Mouse (Mus musculus) heart, postnatal 36 days (tissue): ENCODE data around the gene Klhl10. TPM values are rescaled to one million over a fixed set of nuclear protein-coding genes. Genes with fewer than 3 reads are reported as not detected.

Experiments
- DNase-seq, 2 experiments: peaks; one replicate each; pipeline ENCODE4 v3.0.0; 2021 to 2022
- intact Hi-C: fragments of 180-260 bp; cut with DNase I; formaldehyde crosslinking; loops from one replicate; pipeline ENCODE4 v1.15.1; 2025
- total RNA-seq, 2 experiments: library from RNA; stranded (reverse); gene quantifications; 2 replicates each; pipeline ENCODE4 v1.2.3; 2021

Gene Klhl10
- total RNA-seq, result under 1 TPM; 0.86 to 0.92 TPM

GRCm38 (mm10) chr11:100441797-100442196 lies at the start of gene Klhl10, which contains the start of gene Nt5c3b:
Gene Klhl10 (plus strand): TSS chr11:100441917.
Gene Nt5c3b (minus strand): TSS chr11:100441808.
- no peak for DNase-seq
- intact Hi-C loops, result loop anchor here (1.0 to 2.0 kb wide), 2 partner anchors 27 to 31 kb away; partner anchors contain the start of genes Klhl11 and P3h4

GRCm38 (mm10) chr11:100392958-100393357 lies 48.8 kb upstream of the Klhl10 start:
- DNase-seq, result no peak
- intact Hi-C loops, result loop anchor here (10.0 kb wide), 1 partner anchor 572 kb away; no protein-coding TSS in a partner anchor

GRCm38 (mm10) chr11:100393733-100394132 lies 48.0 kb upstream of the Klhl10 start:
- intact Hi-C loops, result loop anchor here (10.0 kb wide), 1 partner anchor 571 kb away; no protein-coding TSS in a partner anchor
- peak; percentile 44 to 62 for DNase-seq

GRCm38 (mm10) chr11:100394353-100395074 lies 47.2 kb upstream of the Klhl10 start:
- intact Hi-C loops, result loop anchor here (10.0 kb wide), 1 partner anchor 570 kb away; no protein-coding TSS in a partner anchor
- DNase-seq, result no peak

GRCm38 (mm10) chr11:100395200-100395599 lies 46.5 kb upstream of the Klhl10 start:
- peak; percentile 79 to 82 for DNase-seq
- intact Hi-C loops, result loop anchor here (10.0 kb wide), 1 partner anchor 570 kb away; no protein-coding TSS in a partner anchor

- DNase-seq, result peak; percentile 42 to 66
- intact Hi-C loops, result loop anchor here (2.0 to 10.0 kb wide), 2 partner anchors 19 to 569 kb away; partner anchors contain the start of genes Fkbp10 and P3h4
Measured at GRCm38 (mm10) chr11:100395861-100396631, 45.7 kb upstream of the Klhl10 start.

GRCm38 (mm10) chr11:100396886-100397599 lies 44.7 kb upstream of the Klhl10 start:
- DNase-seq, result peak in 1 of 2 experiments; percentile 75
- intact Hi-C loops, result loop anchor here (1.0 to 10.0 kb wide), 3 partner anchors 9 to 568 kb away; partner anchors contain the start of genes Fkbp10 and P3h4

- DNase-seq, result peak; percentile 99
- intact Hi-C loops, result loop anchor here (1.0 to 10.0 kb wide), 3 partner anchors 9 to 567 kb away; partner anchors contain the start of genes Fkbp10 and P3h4
Measured at GRCm38 (mm10) chr11:100397600-100398389, 43.9 kb upstream of the Klhl10 start, which contains the start of gene Jup. Gene Jup (minus strand): TSS chr11:100397763.

GRCm38 (mm10) chr11:100398517-100398916 lies 43.2 kb upstream of the Klhl10 start:
- DNase-seq, result no peak
- intact Hi-C loops, result loop anchor here (10.0 kb wide), 1 partner anchor 566 kb away; no protein-coding TSS in a partner anchor

- intact Hi-C loops, result loop anchor here (10.0 kb wide), 1 partner anchor 565 kb away; no protein-coding TSS in a partner anchor
- no peak for DNase-seq
Measured at GRCm38 (mm10) chr11:100399320-100399719, 42.4 kb upstream of the Klhl10 start.

- no peak for DNase-seq
- intact Hi-C loops, result loop anchor here (10.0 kb wide), 1 partner anchor 565 kb away; no protein-coding TSS in a partner anchor
Measured at GRCm38 (mm10) chr11:100399727-100400538, 41.8 kb upstream of the Klhl10 start.

- intact Hi-C loops, result no loop called here
- no peak for DNase-seq
Measured at GRCm38 (mm10) chr11:100400842-100401241, 40.9 kb upstream of the Klhl10 start.

GRCm38 (mm10) chr11:100402240-100402639 lies 39.5 kb upstream of the Klhl10 start:
- peak in 1 of 2 experiments; percentile 63 for DNase-seq
- intact Hi-C loops, result loop anchor here (2.0 kb wide), 1 partner anchor 15 kb away; no protein-coding TSS in a partner anchor

- no peak for DNase-seq
- intact Hi-C loops, result loop anchor here (2.0 kb wide), 1 partner anchor 16 kb away; no protein-coding TSS in a partner anchor
Measured at GRCm38 (mm10) chr11:100402682-100403081, 39.0 kb upstream of the Klhl10 start.

GRCm38 (mm10) chr11:100403445-100404134 lies 38.1 kb upstream of the Klhl10 start:
- intact Hi-C loops, result loop anchor here (2.0 kb wide), 1 partner anchor 17 kb away; no protein-coding TSS in a partner anchor
- DNase-seq, result no peak

- intact Hi-C loops, result no loop called here
Measured at GRCm38 (mm10) chr11:100404456-100405074, 37.2 kb upstream of the Klhl10 start.

GRCm38 (mm10) chr11:100406273-100406672 lies 35.4 kb upstream of the Klhl10 start:
- DNase-seq, result no peak
- intact Hi-C loops, result no loop called here

More at GRCm38 (mm10) chr11:100404456-100405074, 37.2 kb upstream of the Klhl10 start:
- DNase-seq, result no peak
